Mouse (Mus musculus) embryo, embryonic 11 days (tissue): ENCODE measurements around the gene Vamp8.
A peak's percentile ranks its signal among the peaks of the same experiment; 100 is the strongest.

ENCODE experiments used
- DNase-seq: peaks from one replicate; pipeline ENCODE4 v3.0.0-alpha.2; 2015

Vamp8 gene

DNA sequence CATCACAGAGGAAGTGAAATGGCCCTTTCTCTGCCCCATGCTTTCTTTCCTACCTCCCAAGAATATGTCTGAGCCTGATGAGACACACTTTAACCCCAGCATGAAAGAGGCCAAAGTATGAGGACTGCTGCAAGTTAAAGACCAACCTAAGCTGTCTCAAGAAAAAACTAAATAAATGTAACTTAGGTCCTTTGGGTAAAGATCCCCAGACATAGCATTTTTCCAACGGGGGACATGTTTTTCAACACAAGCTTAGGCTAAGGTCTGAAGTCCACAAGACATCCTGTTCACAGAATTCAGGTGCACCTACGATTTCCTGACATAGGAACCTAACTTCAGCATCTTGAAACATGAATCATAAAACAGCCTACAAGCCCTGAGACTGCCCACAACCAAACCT lies 40.3 kb downstream of the Vamp8 start:
- no peak for DNase-seq

DNA sequence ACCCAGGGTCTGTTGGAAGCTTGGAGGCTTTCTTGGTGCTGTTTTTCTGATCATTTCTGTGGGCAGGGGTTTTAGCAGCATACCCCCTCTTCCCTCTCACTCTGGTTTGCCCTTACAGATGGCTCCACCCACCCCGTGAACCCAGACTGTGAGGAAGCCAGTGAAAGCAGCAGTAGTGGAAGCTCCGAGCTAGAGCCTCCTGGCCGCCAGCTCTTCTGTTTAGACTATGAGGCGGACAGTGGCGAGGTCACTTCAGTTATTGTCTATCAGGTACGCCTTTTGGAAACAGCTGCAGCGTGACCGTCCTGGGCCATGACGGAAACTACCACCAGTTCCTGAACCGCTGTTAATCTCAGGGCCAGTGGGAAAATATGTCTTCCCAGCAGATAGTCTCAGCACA lies 42.1 kb downstream of the Vamp8 start:
- no peak for DNase-seq

DNA sequence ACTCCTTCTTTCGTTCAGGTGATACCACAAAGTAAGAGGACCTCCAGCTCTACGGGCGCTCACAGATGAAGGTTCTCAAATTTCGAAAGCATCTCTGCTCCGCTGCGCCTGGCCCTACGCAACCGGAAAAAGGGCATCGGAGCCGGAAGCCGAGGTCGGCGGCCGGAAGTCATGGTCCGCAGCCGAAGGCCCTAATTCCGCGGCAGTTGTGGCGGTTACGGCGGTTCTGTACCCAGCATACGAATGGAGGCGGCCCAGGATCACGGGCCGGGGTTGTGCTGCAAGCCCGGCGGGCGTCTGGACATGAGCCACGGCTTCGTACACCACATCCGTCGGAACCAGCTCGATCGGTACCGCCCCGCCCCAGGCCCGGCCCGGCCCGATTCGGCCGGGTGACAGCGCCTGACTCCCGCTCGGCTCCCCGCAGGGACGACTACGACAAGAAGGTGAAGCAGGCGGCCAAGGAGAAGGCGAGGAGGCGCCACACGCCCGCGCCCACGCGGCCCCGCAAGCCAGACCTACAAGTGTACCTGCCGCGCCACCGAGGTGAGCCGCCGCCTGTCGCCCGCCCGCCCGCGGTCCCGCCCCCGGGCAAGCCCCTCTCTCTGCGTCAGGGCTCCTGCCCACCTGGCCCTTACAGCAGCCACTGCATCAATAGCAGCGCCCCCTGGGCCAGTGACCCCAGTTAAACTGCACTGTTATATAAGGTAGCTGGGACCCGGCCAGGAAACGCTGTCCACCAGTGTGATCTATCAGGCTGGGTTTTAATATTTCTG lies 43.1 kb downstream of the Vamp8 start, which contains the start of gene 0610030E20Rik:
0610030E20Rik (plus strand) TSS at position 152 of the 776 bp plus-strand sequence.
- peak; percentile 90 for DNase-seq

DNA sequence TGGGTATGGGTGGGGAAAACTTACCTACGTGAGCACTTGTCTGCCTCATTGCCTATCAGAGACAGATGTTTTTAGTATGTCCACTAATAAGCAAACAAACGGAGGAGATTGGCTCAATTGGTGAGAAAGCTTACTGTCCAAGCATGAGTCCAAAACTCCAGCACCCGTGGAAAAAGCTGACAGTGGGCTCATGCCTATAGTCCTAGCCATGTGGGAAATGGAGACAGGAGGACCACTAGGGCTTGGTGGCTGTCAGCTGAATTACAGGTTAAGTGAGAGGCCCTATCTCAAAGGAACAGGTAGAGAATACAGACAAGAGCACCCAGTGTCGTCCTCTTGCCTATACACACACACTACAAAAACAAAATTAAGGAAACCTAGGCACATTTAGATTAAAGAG lies 44.2 kb downstream of the Vamp8 start:
- no peak for DNase-seq

DNA sequence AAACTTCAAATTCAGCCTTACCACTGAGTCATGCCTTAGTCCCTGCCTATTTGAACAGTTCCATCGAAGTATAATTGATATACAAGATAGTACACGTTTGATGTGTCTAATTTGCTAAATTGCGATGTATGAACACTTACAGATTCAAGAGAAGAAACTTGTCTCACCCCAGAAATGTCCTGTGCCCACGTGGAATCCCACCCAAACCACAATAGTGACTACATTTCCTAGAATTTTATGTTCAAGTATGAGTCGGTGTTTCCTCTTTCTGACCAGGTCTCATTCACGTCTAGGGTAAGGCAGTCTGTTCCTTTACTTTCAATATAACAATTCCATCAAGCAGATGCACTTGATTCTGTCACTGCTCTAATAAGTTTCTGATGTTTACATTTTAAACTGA lies 44.9 kb downstream of the Vamp8 start:
- no peak for DNase-seq

DNA sequence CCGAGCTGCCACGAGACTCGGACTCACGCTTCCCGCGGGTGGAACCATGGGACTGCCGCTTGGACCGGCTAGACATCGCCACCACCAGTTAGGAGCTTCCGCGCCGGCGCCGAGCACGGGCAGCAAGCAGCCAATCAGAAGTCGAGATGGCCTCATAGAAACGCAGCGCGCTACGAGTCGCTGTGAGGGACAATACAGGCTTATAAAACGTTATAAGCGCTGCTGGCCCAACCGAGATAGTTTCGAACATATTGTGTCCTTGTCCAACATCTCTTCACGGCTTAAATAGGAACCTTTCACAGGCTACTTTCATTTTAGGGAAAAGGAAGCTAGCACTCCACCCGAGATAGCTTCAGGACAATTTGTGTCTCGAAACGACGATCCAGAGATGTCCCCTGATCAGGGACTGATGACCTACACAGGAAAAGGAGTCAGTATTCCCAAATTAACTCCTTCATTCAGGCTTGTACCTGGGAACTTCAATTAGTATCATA lies 45.4 kb downstream of the Vamp8 start, which contains the start of gene Usp39:
Usp39 (minus strand) TSS at position 111 of the 494 bp plus-strand sequence.
- peak; percentile 97 for DNase-seq

DNA sequence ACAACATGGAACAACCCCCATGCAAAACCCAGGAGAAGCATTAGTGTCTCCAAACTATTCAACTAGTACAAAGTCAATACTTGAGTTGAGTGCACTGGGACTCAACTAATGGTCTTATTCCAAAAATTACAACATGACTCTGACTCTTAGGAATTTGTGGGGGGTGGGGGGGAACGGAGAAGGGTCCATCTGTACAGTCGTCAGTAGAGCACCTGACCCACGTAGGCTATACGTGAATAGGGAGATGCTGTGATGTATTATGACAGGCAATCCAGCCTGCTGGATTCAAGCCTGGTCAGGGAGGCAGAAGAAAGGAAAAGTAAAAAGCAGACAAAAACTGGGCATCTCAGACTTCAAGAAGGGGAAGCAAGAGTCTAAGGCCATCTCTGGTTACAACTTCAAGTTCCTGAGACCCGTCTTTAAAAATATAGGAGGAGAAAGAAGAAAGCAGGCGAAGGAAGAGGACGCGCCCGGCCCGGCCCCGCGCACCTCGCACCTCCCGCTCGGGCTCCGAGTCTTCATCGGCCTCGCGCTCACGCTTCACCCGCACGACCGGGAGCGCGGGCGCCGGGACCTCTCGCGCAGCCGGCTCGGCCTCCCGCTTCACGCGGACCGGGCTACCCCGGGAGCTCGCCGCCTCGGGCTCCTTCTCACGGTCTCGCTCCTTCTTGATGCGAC lies 46.0 kb downstream of the Vamp8 start:
- DNase-seq: no peak

DNA sequence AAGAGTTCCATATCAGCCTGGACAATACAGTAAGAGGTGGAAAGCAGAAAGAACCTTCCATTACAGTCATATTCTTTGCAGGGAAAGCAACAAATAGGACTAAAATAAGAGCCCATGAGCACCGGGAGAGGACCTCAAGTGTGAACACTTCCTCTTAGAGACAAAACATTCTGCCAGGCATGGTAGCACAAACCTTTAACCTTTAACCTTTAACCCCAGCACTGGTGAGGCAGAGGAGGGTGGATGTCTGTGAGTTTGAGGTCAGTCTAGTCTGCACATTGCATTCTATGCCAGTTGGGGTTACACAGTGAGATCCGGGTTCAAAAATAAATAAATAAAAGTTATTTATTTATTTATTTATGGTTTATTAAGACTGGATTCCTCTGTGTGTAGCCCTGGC lies 50.0 kb downstream of the Vamp8 start:
- DNase-seq: no peak
